Mouse (Mus musculus): ENCODE results near the gene Draxin.

Gene Draxin

DNA sequence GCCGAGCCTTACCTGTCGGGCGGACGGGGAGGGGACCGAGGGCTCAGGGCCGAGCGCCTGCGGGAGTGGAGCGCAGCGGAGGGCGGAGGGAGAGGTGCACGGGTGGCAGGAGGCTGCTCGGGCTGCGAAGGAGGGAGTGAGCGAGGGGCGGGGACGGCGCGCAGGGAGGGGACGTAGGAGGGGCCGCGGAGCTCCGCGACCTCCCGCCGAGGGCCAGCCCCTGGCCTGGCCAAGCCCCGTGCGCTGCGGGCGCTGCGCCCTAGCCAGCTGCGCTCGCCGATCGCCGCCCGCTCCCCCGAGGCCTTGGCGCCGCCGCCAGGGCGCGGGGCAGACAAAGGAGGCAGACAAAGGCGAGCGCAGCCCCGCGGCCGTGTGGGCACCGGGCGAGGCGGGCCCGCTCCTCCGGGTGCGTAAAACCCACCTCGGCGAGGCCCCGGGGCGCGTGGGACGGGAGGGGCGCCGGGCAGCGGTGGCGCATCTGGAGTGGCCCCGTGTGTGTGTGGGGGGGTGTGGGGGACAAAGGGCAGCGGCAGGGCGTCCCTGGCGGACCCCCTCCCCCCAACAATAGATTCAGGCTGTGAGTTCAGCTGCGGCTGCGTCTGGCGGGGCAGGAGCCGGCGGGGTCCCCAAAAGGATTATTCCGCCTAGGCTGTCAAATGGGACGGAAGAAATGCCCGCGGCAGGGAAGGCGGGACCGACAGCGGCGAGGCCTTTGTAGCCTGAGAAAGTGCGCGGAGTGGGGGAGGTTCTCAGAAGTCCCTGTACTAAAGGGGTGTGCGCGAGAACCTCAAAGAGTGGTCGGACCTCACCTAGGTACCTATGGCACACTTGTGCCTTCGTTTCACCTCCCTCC is at the start of gene Draxin:
Gene Draxin (minus strand): TSS at position 138 of the 853 bp plus-strand sequence.
- in situ Hi-C loops (cut with MseI, MboI): no loop called here

DNA sequence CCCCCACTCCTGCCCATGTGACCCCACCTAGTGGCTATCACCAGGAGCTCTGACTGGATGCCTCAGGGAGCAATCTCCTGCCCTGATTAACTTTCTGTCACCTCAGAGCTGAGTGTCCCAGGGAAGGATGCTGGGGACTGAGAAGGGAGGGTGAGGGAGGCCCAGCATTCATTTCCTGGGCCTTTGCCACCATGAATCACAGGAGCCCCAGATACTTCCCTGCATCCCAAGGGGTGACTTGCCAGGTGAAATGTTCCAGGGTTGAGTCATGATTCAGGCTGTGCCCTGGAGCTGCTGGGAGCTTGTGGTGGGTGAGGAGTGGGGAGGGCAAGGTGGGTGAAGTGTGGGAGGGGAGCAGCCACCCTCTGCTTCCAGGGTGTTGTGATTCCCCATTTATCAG is 47.2 kb upstream of the Draxin start:
- in situ Hi-C loops (cut with MseI, MboI): loop anchor here in 1 of 2 experiments (10.0 kb wide), 1 partner anchor 257 kb away; no protein-coding TSS in a partner anchor

DNA sequence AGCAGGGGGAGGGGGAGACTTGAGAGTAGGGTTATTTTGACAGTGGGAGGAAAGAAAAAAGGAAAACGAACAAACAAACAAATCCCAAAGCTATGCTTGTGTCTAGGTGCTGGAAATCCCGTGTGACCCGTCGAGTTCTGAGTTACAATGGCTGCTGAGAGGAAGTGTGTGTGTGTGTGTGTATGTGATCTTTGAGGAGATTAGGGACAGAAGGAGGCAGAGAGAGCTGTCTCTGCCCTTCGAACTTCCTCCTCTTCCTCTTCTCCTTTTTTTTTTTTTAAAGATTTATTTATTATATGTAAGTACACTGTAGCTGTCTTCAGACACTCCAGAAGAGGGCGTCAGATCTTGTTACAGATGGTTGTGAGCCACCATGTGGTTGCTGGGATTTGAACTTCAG is 46.1 kb upstream of the Draxin start:
- in situ Hi-C loops (cut with MseI, MboI): loop anchor here in 1 of 2 experiments (10.0 kb wide), 1 partner anchor 258 kb away; no protein-coding TSS in a partner anchor

DNA sequence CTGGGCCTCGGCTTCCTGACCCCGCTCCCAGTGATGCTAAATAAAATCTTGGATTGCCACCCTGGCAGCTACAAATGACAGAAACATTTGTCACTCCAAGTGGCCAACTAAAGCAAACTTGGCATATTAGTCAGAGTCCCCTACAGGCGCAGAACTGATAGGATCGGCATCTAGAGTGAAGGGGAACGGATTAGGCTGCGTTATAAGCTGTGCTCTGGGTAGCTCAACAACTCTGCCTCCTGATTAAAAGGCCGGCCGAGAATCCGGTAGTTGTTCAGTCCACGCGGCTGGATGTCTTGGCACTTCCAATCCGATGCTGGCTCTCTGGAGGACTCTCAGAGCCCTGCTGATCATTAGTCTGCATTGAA is 44.0 kb upstream of the Draxin start:
- in situ Hi-C loops (cut with MseI, MboI): loop anchor here (5.0 to 10.0 kb wide), 2 partner anchors 253 to 260 kb away; no protein-coding TSS in a partner anchor

DNA sequence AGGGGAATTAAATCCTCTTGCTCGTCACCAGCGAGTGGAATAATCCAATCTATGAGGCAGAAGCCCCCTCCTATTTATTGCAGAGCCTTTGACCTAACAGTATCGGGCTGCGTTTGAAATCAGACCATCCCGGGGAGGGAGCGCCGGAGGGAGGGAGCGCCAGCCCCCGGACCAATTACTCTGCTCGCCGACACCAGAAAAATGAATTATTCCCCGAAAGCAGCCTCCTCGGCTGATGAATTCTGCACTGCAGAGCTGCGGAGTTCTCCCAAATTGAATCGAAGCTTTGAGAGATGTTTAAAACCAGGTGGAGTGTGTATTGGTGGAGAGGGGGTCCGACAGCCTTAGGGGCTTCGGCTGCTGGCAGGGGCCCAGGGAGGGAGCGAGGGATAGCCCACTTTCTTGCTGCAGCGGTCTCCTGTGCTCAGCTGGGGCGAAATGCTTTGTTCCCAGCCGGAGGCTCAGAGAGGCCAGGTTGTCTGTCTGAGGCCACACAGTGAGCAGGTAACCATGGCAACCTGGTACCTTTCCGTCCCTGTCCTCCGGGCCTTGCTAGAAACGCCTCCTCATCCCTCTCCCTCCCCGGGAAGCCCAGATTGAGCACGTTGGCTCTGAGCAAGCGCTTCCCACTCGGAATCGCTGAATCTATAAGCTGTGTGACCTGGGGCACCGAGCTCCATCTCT is 43.5 kb upstream of the Draxin start:
- in situ Hi-C loops (cut with MseI, MboI): loop anchor here (5.0 to 10.0 kb wide), 2 partner anchors 253 to 261 kb away; no protein-coding TSS in a partner anchor

DNA sequence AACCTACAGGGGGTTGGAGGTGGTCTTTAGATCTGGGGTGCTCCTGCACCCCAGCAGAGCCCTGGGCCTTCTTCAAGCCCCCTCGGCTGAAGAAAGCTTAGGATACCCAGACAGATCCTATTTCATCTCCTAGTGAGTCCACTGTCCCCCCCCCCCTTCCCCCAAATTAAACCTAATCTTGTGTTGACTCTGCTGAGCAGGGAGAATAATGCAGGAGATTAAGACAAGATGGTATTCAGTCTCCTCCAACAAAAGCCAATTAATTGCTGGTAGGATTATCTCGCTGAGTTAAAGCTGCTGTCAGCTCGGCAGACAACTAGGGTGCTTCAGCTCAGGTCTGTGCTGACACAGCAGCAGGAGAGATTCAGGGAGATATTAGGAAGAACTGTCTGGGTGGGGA is 40.8 kb upstream of the Draxin start:
- in situ Hi-C loops (cut with MseI, MboI): loop anchor here (5.0 to 10.0 kb wide), 2 partner anchors 256 to 264 kb away; no protein-coding TSS in a partner anchor

DNA sequence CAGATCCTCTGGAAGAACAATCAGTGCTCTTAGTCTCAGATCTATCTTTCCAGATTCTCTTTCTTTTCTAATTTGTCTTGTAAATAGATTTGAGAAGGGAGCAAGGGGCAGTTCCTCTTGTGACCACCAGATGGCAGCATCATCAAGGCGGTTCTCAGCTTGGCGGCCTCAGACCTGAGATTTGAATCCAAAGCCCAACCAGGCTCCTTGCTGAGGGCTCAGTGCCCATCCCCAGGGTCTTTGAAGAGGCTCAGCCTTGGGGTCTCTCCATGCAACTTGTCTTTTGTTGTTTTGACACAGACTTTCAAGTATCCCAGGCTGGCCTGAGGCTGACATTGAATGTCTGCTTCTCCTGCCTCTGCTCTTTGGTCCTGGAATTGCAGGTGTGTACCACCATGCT is 40.3 kb upstream of the Draxin start:
- in situ Hi-C loops (cut with MseI, MboI): loop anchor here (5.0 to 10.0 kb wide), 2 partner anchors 256 to 264 kb away; no protein-coding TSS in a partner anchor

DNA sequence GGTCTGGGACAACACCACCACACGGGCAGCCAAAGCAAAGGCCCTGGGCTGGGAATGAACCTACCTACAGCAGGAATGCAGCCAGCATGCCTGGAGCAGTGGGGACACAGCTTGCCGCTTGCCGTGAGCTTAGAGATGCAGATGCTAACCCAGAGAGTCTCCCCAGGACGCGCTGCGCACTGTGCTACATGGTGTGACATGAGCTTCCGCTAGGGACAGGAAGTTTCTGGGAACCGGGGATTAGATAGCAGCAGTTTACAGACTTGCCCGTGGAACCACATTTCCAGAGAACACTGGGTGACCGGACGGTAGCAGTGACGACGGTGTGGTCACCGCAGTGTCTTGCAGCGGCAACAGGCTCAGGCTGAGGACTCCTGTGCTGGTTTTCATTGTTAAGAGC is 39.1 kb upstream of the Draxin start:
- in situ Hi-C loops (cut with MseI, MboI): loop anchor here in 1 of 2 experiments (5.0 kb wide), 1 partner anchor 52 kb away; no protein-coding TSS in a partner anchor

DNA sequence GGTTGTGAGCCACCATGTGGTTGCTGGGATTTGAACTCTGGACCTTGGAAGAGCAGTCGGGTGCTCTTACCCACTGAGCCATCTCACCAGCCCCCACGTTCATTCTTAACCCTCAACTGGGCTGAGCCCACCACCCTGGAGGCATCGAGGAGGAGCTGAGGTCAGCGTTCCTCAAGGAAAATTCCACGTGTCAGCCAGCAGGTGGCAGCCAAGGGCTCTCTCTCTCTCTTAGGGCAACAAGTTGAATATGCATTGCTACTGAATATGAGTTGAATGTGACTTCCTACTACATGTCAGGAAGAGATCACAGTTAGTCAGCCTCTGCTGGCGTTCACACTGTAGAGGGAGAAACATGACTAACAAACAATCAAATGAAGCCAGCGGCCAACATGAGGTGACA is 37.8 kb upstream of the Draxin start:
- in situ Hi-C loops (cut with MseI, MboI): loop anchor here in 1 of 2 experiments (5.0 kb wide), 1 partner anchor 51 kb away; no protein-coding TSS in a partner anchor

DNA sequence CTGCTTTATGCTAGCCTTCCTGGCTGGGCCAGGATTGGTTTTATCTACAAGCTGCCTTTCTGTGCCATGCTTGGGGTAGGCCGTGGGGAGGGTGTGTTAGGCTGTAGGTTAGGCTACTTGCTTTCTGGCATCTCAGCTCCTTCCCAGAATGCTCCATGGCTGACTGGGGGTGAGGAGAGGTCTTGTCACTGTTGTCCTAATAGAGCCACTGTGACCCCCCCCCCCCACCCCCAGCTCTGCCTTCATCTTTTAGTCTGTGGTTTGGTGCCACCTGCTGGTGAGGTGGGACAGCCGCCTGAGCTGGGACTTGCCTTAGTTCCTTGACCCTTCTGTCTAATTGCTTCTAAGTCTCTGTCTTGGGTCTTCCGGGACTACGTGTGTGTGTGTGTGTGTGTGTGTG is 36.5 kb upstream of the Draxin start:
- in situ Hi-C loops (cut with MseI, MboI): loop anchor here in 1 of 2 experiments (5.0 kb wide), 1 partner anchor 50 kb away; no protein-coding TSS in a partner anchor

DNA sequence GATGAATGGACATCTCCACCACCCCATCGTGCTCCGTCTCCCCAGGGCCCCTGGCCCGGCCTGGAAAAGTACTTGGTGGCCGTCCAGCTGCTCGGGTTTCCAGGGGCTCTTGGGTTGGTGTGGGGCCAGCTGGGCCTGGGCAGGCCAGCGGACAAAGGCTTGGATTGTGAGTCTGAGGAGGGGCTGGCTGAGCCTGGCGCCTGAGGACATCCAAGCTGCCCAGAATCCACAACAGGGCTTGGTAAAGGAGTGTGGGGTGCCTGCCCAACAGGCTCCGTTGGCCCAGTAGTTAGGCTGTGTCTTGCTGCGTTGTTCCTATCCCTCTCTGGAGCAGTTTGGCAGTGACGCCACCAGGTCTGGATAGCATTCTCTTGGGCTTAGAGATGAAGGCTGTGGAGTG is 35.9 kb upstream of the Draxin start:
- in situ Hi-C loops (cut with MseI, MboI): loop anchor here in 1 of 2 experiments (5.0 kb wide), 1 partner anchor 49 kb away; no protein-coding TSS in a partner anchor

DNA sequence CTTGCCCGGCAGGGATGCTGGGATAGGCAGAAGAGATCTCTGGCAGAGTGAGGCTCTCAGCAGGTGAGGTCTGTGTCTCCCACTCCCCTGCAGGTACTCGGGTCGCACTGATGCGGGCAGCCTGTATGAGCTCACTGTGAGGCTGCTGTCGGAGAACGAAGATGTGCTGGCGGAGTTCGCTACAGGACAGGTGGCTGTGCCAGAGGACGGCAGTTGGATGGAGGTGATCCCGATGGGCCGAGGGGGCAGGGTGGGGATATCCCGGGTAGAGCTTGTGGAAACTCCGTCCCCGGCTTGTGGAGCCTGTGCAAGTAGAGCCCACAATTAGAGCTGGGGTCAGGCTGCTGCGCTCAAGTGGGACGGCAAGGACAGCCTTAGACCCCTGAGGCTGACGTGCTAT is 35.1 kb upstream of the Draxin start:
- in situ Hi-C loops (cut with MseI, MboI): loop anchor here in 1 of 2 experiments (5.0 kb wide), 1 partner anchor 48 kb away; no protein-coding TSS in a partner anchor

DNA sequence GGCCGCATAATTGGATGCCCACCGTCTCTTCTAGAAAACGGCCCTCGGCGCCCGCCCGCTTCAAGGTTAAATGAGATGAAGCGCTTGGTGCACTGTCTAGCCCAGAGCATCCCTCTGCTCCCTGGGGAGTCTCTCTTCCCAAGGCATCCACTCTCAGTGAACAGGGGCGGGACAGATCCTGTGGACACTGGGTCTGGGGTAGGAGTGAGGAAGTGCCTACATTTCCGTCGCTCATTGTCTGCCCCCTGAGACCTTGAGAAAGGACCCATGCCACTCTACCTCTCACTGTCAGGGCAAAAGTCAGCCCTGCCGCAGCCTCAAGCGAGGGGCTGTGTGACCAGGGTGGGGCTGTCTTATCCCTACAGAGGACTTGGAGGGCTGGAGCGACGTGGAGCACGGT is 34.0 kb upstream of the Draxin start:
- in situ Hi-C loops (cut with MseI, MboI): loop anchor here in 1 of 2 experiments (5.0 kb wide), 1 partner anchor 47 kb away; no protein-coding TSS in a partner anchor

DNA sequence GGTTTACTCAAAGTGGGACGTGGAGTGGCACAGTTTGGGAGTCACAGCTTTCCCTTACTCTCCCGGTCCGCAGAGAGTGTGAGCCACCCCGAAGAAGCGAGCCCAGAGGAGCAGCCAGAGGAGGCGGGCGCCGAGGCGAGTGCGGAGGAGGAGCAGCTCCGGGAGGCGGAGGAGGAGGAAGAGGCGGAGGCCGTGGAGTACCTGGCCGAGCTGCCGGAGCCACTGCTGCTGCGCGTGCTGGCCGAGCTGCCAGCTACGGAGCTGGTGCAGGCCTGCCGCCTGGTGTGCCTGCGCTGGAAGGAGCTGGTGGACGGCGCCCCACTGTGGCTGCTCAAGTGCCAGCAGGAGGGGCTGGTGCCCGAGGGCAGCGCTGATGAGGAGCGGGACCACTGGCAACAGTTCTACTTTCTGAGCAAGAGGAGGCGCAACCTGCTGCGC is 33.5 kb upstream of the Draxin start:
- in situ Hi-C loops (cut with MseI, MboI): loop anchor here in 1 of 2 experiments (5.0 kb wide), 1 partner anchor 47 kb away; no protein-coding TSS in a partner anchor

DNA sequence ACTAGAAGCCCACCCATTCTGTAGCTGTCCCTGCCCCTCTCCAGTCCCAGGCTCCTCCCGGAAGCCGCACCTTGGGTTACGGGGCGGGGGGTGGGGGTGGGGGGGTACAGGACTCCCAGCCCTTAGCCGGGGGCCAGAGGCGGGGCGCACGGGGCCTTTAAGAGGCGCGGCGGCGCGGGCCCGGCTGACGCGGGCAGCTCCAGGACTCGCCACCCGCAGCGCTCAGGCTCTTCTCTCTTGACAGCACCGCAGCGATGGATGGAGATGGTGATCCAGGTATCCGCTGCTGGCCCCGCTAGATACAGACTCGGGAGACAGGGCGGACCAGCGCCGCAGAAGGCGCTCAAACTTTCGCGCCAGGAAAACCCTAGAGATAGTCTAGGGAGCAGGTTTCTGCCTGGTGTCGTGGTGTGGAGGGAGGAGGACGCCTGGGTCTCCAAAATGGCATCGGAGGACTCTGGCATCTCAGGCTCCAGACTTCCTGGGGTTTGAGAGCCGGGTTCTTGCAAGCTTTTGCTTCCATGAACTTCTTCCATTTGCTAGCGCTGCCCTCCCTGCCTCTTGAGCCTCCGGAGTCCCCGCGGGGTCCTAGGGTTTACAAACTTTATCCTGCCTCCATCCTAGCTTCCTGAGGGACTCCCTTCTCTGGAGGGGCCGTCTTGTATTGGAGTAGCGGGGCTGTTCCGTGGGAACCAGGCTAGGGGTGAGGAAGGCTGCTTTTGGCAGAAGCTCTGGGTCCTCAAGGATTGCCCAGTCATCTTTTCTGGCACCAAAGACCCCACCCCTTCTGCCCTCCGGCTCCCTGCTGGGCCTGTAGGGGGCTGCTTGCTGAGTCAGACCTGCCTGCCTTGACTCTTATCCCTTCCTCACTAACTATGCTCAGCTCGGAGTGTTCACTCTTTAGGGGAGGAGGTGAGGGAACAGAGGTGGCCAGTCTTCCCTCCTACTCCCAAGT is 30.2 kb upstream of the Draxin start, which contains the start of the genes Fbxo44 and Fbxo2:
Gene Fbxo44 (minus strand): TSS at position 47 of the 955 bp plus-strand sequence.
Gene Fbxo2 (plus strand): TSS at position 186 of the 955 bp plus-strand sequence.
- in situ Hi-C loops (cut with MseI, MboI): loop anchor here in 1 of 2 experiments (5.0 kb wide), 1 partner anchor 43 kb away; no protein-coding TSS in a partner anchor

DNA sequence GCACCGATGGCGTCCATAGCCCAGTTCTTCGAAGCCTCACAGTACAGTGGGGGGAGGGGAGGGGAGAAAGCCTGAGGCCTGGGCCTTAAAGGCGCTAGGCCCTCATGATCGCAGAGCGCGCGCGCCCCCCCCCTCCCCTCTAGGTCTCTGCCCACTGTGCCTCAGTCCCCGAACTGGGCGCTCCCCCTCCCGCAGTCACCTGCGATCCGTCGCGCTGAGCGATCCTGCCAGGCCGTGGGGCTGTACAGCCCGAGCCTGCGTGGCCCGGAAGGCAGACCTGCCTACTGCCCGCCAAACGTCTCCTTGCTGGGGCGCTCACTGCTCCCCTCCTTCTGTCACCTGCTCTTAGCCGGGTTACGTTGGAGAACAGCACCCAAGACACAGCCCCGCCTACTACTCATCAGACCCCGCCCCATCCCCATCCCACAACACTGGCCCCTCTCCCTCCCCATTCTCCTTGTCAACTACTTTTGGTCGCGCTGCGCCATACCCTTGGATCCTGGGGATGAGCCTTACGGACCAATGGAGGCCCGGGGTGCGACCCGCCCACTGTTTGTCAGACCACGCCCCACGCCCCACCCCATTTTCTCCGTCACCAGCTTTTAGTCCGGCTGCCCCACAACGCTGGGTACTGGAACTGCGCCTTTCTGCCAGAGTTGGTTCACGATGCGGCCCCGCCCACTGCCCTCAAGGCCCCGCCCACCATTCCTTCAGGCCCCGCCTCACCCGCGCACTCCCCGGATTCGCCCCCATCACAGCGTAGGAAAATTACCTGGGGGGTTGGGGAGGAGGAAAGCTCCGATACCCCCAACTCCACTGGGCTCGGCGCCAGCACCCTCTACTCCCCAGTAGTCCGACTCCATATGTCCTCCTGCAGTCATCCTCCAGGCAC is 29.3 kb upstream of the Draxin start:
- in situ Hi-C loops (cut with MseI, MboI): loop anchor here in 1 of 2 experiments (5.0 kb wide), 1 partner anchor 42 kb away; no protein-coding TSS in a partner anchor

DNA sequence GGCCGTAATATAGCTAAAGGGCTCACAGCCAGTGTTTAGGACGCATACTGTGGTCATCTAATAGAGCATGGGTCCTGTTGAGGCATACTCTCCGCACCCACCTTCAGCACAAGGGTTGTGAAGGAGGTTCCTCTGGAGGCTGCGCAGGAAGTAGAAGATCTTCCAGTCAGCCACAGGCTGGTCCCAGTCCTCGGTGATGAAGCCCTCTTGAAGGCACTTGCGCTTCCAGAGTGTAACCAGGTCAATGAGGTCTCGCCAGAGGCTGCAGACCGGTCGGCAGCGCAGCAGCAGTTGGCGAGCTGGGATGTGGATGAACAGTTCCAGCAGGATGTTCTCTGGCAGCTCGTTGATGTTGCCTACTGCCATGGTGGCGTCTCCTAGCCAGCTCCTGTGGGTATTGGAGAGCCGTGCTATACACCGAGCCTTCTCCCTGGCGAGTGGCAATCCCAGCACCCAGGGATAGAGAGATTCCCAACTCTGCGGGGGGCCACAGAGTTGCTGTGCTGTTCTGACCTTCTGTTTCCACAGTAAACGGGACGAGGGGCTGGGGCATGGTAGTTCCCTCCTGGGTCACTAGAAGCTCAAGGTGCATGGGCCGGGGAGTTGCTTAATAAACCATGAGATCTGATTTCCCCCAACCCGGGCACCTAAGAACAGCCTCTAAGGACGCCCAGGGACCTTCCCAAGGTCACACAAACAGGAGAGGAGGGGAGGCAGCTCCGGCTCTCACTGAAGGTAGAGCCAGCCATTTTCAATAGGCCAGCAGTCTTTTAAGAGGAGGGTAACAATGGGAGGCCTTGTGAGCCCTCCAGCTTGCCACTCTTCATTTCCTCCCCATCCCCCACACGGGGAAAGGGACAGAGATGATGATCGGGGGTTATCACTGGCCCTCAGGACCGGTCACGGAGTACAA is 28.2 kb upstream of the Draxin start:
- in situ Hi-C loops (cut with MseI, MboI): no loop called here

DNA sequence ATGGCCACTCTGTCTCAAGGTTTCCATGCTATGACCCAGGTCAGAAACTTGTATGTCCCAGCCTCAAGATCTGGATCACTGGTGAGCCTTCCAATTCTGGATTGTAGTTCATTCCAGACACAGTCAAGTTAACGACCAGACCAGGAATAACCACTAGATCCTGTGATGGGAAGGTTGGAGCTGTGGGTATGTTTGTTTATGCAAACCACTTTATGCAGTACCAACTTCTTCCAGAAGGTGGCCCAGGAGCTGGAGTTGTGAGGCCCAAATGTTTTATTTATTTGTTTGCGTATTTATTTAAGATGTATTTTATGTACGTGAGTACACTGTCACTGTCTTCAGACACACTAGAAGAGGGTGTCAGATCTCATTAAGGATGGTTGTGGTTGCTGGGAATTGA is 24.5 kb upstream of the Draxin start:
- in situ Hi-C loops (cut with MseI, MboI): no loop called here
